Mouse (Mus musculus): ENCODE measurements around the gene Itih2. TPM values are rescaled to one million over a fixed set of nuclear protein-coding genes. Genes with fewer than 3 reads are reported as not detected.

Gene Itih2
- total RNA-seq (2021) = under 1 TPM; 0.36 to 0.67 TPM
- long read RNA-seq, experiment 1 = 0 reads
- long read RNA-seq, experiment 2 = 0 reads

- DNase-seq = no peak
Measured at GRCm38 (mm10) chr2:10131296-10131695, at the start of gene Itih2. Gene Itih2, minus strand, starts transcription at chr2:10131396.

GRCm38 (mm10) chr2:10169991-10170390, 38.8 kb upstream of the Itih2 start:
- DNase-seq = peak; percentile 24

- peak; percentile 42 for DNase-seq
Measured at GRCm38 (mm10) chr2:10168016-10168415, 36.8 kb upstream of the Itih2 start.

- DNase-seq = no peak
Measured at GRCm38 (mm10) chr2:10167283-10167682, 36.1 kb upstream of the Itih2 start.

GRCm38 (mm10) chr2:10166635-10167034, 35.4 kb upstream of the Itih2 start:
- DNase-seq = peak; percentile 22

GRCm38 (mm10) chr2:10162011-10162410, 30.8 kb upstream of the Itih2 start:
- no peak for DNase-seq

- DNase-seq = peak; percentile 20
Measured at GRCm38 (mm10) chr2:10157184-10157583, 26.0 kb upstream of the Itih2 start.

- DNase-seq = peak; percentile 53
Measured at GRCm38 (mm10) chr2:10153201-10154075, 22.2 kb upstream of the Itih2 start, which contains the start of gene Itih5. Gene Itih5, plus strand, starts transcription at chr2:10153571.

- DNase-seq = no peak
Measured at GRCm38 (mm10) chr2:10152590-10152989, 21.4 kb upstream of the Itih2 start.

- no peak for DNase-seq
Measured at GRCm38 (mm10) chr2:10147176-10147575, 16.0 kb upstream of the Itih2 start.

GRCm38 (mm10) chr2:10145514-10145913, 14.3 kb upstream of the Itih2 start:
- no peak for DNase-seq

GRCm38 (mm10) chr2:10142472-10143454, 11.6 kb upstream of the Itih2 start:
- peak; percentile 66 for DNase-seq

- no peak for DNase-seq
Measured at GRCm38 (mm10) chr2:10140456-10140855, 9.3 kb upstream of the Itih2 start.

GRCm38 (mm10) chr2:10137320-10137719, 6.1 kb upstream of the Itih2 start:
- DNase-seq = no peak

GRCm38 (mm10) chr2:10133941-10134340, 2.7 kb upstream of the Itih2 start:
- DNase-seq = no peak

GRCm38 (mm10) chr2:10132128-10132527, 932 bp upstream of the Itih2 start:
- no peak for DNase-seq

- no peak for DNase-seq
Measured at GRCm38 (mm10) chr2:10130341-10130990, 730 bp downstream of the Itih2 start.

GRCm38 (mm10) chr2:10128571-10128970, 2.6 kb downstream of the Itih2 start:
- DNase-seq = no peak

GRCm38 (mm10) chr2:10127471-10127870, 3.7 kb downstream of the Itih2 start:
- no peak for DNase-seq

GRCm38 (mm10) chr2:10126122-10126521, 5.1 kb downstream of the Itih2 start:
- DNase-seq = no peak

GRCm38 (mm10) chr2:10121826-10122225, 9.4 kb downstream of the Itih2 start:
- DNase-seq = no peak

- no peak for DNase-seq
Measured at GRCm38 (mm10) chr2:10119276-10119675, 11.9 kb downstream of the Itih2 start.
